Mouse (Mus musculus): ENCODE measurements at regions not wholly inside any gene's neighbourhood (a gene's known extent, or its start where the extent isn't known, plus 50 kb on each side); places are given as distances from the start of the nearest gene placed in this dataset.

- no peak overlapping the region for H3K4me3 ChIP-seq (ENCODE audit: insufficient read depth, poor library complexity, severe bottlenecking)
- H3K79me3 ChIP-seq (ENCODE audit: low read depth), result no peaks in the 10 kb centered on the region
- H3K27me3 ChIP-seq (ENCODE audit: control insufficient read depth, insufficient read depth, insufficient read length), result no peaks in the 10 kb centered on the region
Measured at GRCm38 (mm10) chr2:115056327-115057070, 401.7 kb upstream of the Dph6 start.

GRCm38 (mm10) chr2:115057200-115057599 is 402.4 kb upstream of the Dph6 start:
- H3K79me3 ChIP-seq (ENCODE audit: low read depth), result no peaks in the 10 kb centered on the region
- H3K36me3 ChIP-seq (ENCODE audit: control insufficient read depth, insufficient read depth), result no peaks in the 10 kb centered on the region
- H3K27me3 ChIP-seq (ENCODE audit: control insufficient read depth, insufficient read depth, insufficient read length), result no peaks in the 10 kb centered on the region
- H3ac ChIP-seq (ENCODE audit: control insufficient read depth, insufficient read length, low read depth), result no peak overlapping the region
- H3K79me2 ChIP-seq (ENCODE audit: control insufficient read depth, insufficient read depth), result no peaks in the 10 kb centered on the region
- H3K4me3 ChIP-seq (ENCODE audit: insufficient read depth, poor library complexity, severe bottlenecking), result no peak overlapping the region
- TF ChIP-seq FOSL1 (IDR thresholded peaks at IDR 0.05; ENCODE audit: insufficient read depth, low read length, poor library complexity, severe bottlenecking), result no peak
- no peak for TF ChIP-seq CEBPB (IDR thresholded peaks at IDR 0.05; ENCODE audit: low read depth)
- no peak for TF ChIP-seq CTCF (IDR thresholded peaks at IDR 0.05; ENCODE audit: control insufficient read depth, insufficient read depth, insufficient read length)
- no peak for TF ChIP-seq MYOD1 (IDR thresholded peaks at IDR 0.05; ENCODE audit: control insufficient read depth, insufficient read length, low read depth)
- no peak for TF ChIP-seq MYOG (IDR thresholded peaks at IDR 0.05; ENCODE audit: control insufficient read depth, extremely low read depth, insufficient read length)
- no peak for TF ChIP-seq MAX (IDR thresholded peaks at IDR 0.05)
- TF ChIP-seq USF1 (IDR thresholded peaks at IDR 0.05; ENCODE audit: low read depth), result no peak

More at GRCm38 (mm10) chr2:115056327-115057070, 401.7 kb upstream of the Dph6 start:
- H3K36me3 ChIP-seq (ENCODE audit: control insufficient read depth, insufficient read depth), result no peaks in the 10 kb centered on the region
- TF ChIP-seq USF1 (IDR thresholded peaks at IDR 0.05; ENCODE audit: low read depth) (no peak), CEBPB (IDR thresholded peaks at IDR 0.05; ENCODE audit: low read depth) (peak; percentile 20)
- H3K79me2 ChIP-seq (ENCODE audit: control insufficient read depth, insufficient read depth), result no peaks in the 10 kb centered on the region
- no peak overlapping the region for H3ac ChIP-seq (ENCODE audit: control insufficient read depth, insufficient read length, low read depth)

- no peaks in the 10 kb centered on the region for H3K36me3 ChIP-seq (ENCODE audit: control insufficient read depth, insufficient read depth)
Measured at GRCm38 (mm10) chr2:115067489-115068163, 412.9 kb upstream of the Dph6 start.

GRCm38 (mm10) chr2:115069704-115070103 is 414.9 kb upstream of the Dph6 start:
- no peaks in the 10 kb centered on the region for H3K27me3 ChIP-seq (ENCODE audit: control insufficient read depth, insufficient read depth, insufficient read length)
- no peaks in the 10 kb centered on the region for H3K36me3 ChIP-seq (ENCODE audit: control insufficient read depth, insufficient read depth)
- no peaks in the 10 kb centered on the region for H3K79me2 ChIP-seq (ENCODE audit: control insufficient read depth, insufficient read depth)
- H3ac ChIP-seq (ENCODE audit: control insufficient read depth, insufficient read length, low read depth), result no peak overlapping the region
- TF ChIP-seq CEBPB (IDR thresholded peaks at IDR 0.05; ENCODE audit: low read depth) (no peak), CTCF (IDR thresholded peaks at IDR 0.05; ENCODE audit: control insufficient read depth, insufficient read depth, insufficient read length) (no peak), MYOG (IDR thresholded peaks at IDR 0.05; ENCODE audit: control insufficient read depth, extremely low read depth, insufficient read length) (no peak), USF1 (IDR thresholded peaks at IDR 0.05; ENCODE audit: low read depth) (no peak), FOSL1 (IDR thresholded peaks at IDR 0.05; ENCODE audit: insufficient read depth, low read length, poor library complexity, severe bottlenecking) (no peak), MAX (IDR thresholded peaks at IDR 0.05) (no peak)
- no peak overlapping the region for H3K4me3 ChIP-seq (ENCODE audit: insufficient read depth, poor library complexity, severe bottlenecking)
- no peaks in the 10 kb centered on the region for H3K79me3 ChIP-seq (ENCODE audit: low read depth)

More at GRCm38 (mm10) chr2:115067489-115068163, 412.9 kb upstream of the Dph6 start:
- Histone ChIP-seq H3K79me2 (ENCODE audit: control insufficient read depth, insufficient read depth) (no peaks in the 10 kb centered on the region), H3K79me3 (ENCODE audit: low read depth) (no peaks in the 10 kb centered on the region), H3K27me3 (ENCODE audit: control insufficient read depth, insufficient read depth, insufficient read length) (no peaks in the 10 kb centered on the region), H3ac (ENCODE audit: control insufficient read depth, insufficient read length, low read depth) (no peak overlapping the region), H3K4me3 (ENCODE audit: insufficient read depth, poor library complexity, severe bottlenecking) (no peak overlapping the region)
- TF ChIP-seq MYOG (IDR thresholded peaks at IDR 0.05; ENCODE audit: control insufficient read depth, extremely low read depth, insufficient read length) (no peak), FOSL1 (IDR thresholded peaks at IDR 0.05; ENCODE audit: insufficient read depth, low read length, poor library complexity, severe bottlenecking) (no peak), CEBPB (IDR thresholded peaks at IDR 0.05; ENCODE audit: low read depth) (no peak), CTCF (IDR thresholded peaks at IDR 0.05; ENCODE audit: control insufficient read depth, insufficient read depth, insufficient read length) (no peak), MYOD1 (IDR thresholded peaks at IDR 0.05; ENCODE audit: control insufficient read depth, insufficient read length, low read depth) (no peak), USF1 (IDR thresholded peaks at IDR 0.05; ENCODE audit: low read depth) (no peak), MAX (IDR thresholded peaks at IDR 0.05) (no peak)

- Histone ChIP-seq H3K79me2 (ENCODE audit: control insufficient read depth, insufficient read depth) (no peaks in the 10 kb centered on the region), H3ac (ENCODE audit: control insufficient read depth, insufficient read length, low read depth) (no peak overlapping the region), H3K27me3 (ENCODE audit: control insufficient read depth, insufficient read depth, insufficient read length) (no peaks in the 10 kb centered on the region), H3K36me3 (ENCODE audit: control insufficient read depth, insufficient read depth) (no peaks in the 10 kb centered on the region), H3K4me3 (ENCODE audit: insufficient read depth, poor library complexity, severe bottlenecking) (no peak overlapping the region), H3K79me3 (ENCODE audit: low read depth) (no peaks in the 10 kb centered on the region)
- TF ChIP-seq MYOG (IDR thresholded peaks at IDR 0.05; ENCODE audit: control insufficient read depth, extremely low read depth, insufficient read length) (no peak), USF1 (IDR thresholded peaks at IDR 0.05; ENCODE audit: low read depth) (no peak), CTCF (IDR thresholded peaks at IDR 0.05; ENCODE audit: control insufficient read depth, insufficient read depth, insufficient read length) (no peak), FOSL1 (IDR thresholded peaks at IDR 0.05; ENCODE audit: insufficient read depth, low read length, poor library complexity, severe bottlenecking) (no peak), MYOD1 (IDR thresholded peaks at IDR 0.05; ENCODE audit: control insufficient read depth, insufficient read length, low read depth) (no peak), MAX (IDR thresholded peaks at IDR 0.05) (no peak), CEBPB (IDR thresholded peaks at IDR 0.05; ENCODE audit: low read depth) (no peak)
Measured at GRCm38 (mm10) chr2:115070123-115070522, 415.4 kb upstream of the Dph6 start.

Data from C2C12 (cell line).